Mouse (Mus musculus) small intestine, adult 2 months (tissue): Measurements from ENCODE around the gene Atg2a. TPM values are rescaled to one million over a fixed set of nuclear protein-coding genes. Genes with fewer than 3 reads are reported as not detected.

Experiments used
- H3K27ac ChIP-seq: fragments of 200-500 bp; 2 replicates; pipeline ENCODE4 v1.5.1; 2012; ENCODE audit warnings: low read depth, low read length, control low read depth, inconsistent platforms; ENCODE audit not compliant: insufficient read depth
- H3K27me3 ChIP-seq: fragments of 200-500 bp; 2 replicates; pipeline ENCODE4 v1.6.1; 2012; ENCODE audit warnings: mild to moderate bottlenecking, moderate library complexity, low read length, inconsistent platforms; ENCODE audit not compliant: control insufficient read depth, insufficient read depth
- H3K36me3 ChIP-seq: fragments of 200-500 bp; 2 replicates; pipeline ENCODE4 v1.6.1; 2012; ENCODE audit warnings: mild to moderate bottlenecking, low read length, control low read depth, inconsistent platforms; ENCODE audit not compliant: control insufficient read depth, insufficient read depth
- H3K4me1 ChIP-seq: fragments of 200-500 bp; 2 replicates; pipeline ENCODE4 v1.6.1; 2012; ENCODE audit warnings: low read length, inconsistent platforms, mixed read lengths; ENCODE audit not compliant: control insufficient read depth, insufficient read depth, insufficient read length
- H3K4me3 ChIP-seq: fragments of 200-500 bp; 2 replicates; pipeline ENCODE4 v1.5.1; 2012; ENCODE audit warnings: low read depth, mild to moderate bottlenecking, control low read depth, inconsistent platforms, low read length, moderate library complexity
- CTCF ChIP-seq: fragments of 200-500 bp; IDR thresholded peaks from 2 replicates; pipeline ENCODE4 v1.5.1; 2012; ENCODE audit warnings: low read depth, mild to moderate bottlenecking, control low read depth, inconsistent platforms, low read length, moderate library complexity, mixed read lengths; ENCODE audit not compliant: insufficient replicate concordance, insufficient read length; ENCODE audit errors: extremely low read depth
- POLR2A ChIP-seq: fragments of 200-500 bp; IDR thresholded peaks from 2 replicates; pipeline ENCODE4 v1.6.1; 2012; ENCODE audit warnings: low read depth, mild to moderate bottlenecking, control low read depth, inconsistent platforms, low read length, moderate library complexity
- WGBS: fragments of 180-500 bp; shearing (Covaris S2); methylation state at CpG from one replicate; pipeline ENCODE4 v1.1.7; 2018; 5-methylcytosine and 5-hydroxymethylcytosine counted together
- polyA plus RNA-seq: library from polyadenylated mRNA; depleted of rRNA; stranded (reverse); fragments of >200 nt; gene quantifications from 2 replicates; pipeline ENCODE4 v1.2.3, GENCODE M21; 2012

Gene Atg2a
- polyA plus RNA-seq, 1 experiment, result 68.8 TPM

DNA sequence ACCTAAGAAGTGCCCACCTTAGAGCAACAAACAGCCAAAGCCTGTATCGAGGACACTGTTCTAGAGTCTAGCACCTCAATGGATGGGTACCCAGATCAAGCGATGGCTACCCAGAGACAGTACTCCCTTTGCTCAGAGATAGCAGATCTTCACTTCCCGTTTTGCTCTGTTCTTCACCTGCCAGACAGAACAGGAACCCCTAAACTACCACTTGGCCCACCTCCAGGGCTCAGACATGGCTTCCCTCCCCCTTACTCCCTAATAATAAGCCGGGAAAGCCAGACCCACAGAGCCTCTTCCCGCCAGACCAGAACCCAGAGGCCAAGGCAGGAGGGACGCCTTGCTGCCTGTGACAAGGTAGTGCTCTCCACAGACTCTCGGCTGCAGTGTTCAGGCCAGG is 4.6 kb upstream of the Atg2a start:
- WGBS, result 78% methylated on average over 7 of the region's 7 CpGs

DNA sequence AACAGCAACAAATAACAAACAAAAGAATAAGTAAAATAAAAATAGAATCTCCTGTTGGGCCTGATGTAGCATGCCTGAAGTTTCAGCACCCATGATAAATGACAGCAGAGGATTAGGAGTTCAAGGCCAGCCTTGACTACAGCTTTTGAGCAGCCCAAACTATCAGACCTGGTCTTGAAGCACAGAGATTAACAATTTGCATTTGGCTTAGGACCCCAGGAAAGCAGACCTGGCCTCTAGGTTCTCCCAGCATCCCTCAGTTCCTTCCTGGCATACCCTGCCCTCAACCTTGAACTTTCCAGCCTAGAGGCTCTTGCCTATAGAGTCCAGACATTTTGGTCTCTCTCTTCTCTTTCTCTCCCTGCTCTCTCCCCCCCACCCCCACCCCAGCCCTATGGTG is 2.7 kb upstream of the Atg2a start:
- no peaks in the 10 kb centered on the region for H3K36me3 ChIP-seq
- H3K4me3 ChIP-seq, result no peak overlapping the region
- TF ChIP-seq CTCF (no peak), POLR2A (no peak)
- no peak overlapping the region for H3K27ac ChIP-seq
- H3K4me1 ChIP-seq, result peaks cover 24% of the 10 kb centered on the region
- no peaks in the 10 kb centered on the region for H3K27me3 ChIP-seq

More for the DNA sequence above, 4.6 kb upstream of the Atg2a start:
- peaks cover 19% of the 10 kb centered on the region for H3K4me1 ChIP-seq
- H3K27me3 ChIP-seq, result no peaks in the 10 kb centered on the region
- H3K36me3 ChIP-seq, result peaks cover 9% of the 10 kb centered on the region; the same call in 1 of the 2 replicates
- H3K4me3 ChIP-seq, result no peak overlapping the region
- no peak overlapping the region for H3K27ac ChIP-seq
- TF ChIP-seq CTCF (no peak), POLR2A (no peak)

GRCm38 (mm10) chr19:6240136-6240535 is 1.3 kb upstream of the Atg2a start:
- 19% methylated on average over 1 of the region's 1 CpGs for WGBS
- TF ChIP-seq CTCF (no peak), POLR2A (no peak)
- Histone ChIP-seq H3K4me1 (peaks cover 14% of the 10 kb centered on the region), H3K4me3 (no peak overlapping the region), H3K27ac (peak overlapping the region; percentile 22; the same call in 1 of the 2 replicates), H3K36me3 (peaks cover 8% of the 10 kb centered on the region), H3K27me3 (no peaks in the 10 kb centered on the region)

- 0 out of 2 replicates have a peak overlapping the region, but pooled peaks have one; percentile 16 for H3K27ac ChIP-seq
- H3K4me1 ChIP-seq, result peaks cover 13% of the 10 kb centered on the region
- TF ChIP-seq POLR2A (no peak), CTCF (no peak)
- H3K27me3 ChIP-seq, result no peaks in the 10 kb centered on the region
- no peak overlapping the region for H3K4me3 ChIP-seq
- peaks cover 11% of the 10 kb centered on the region for H3K36me3 ChIP-seq
- 31% methylated on average over 5 of the region's 5 CpGs for WGBS
Measured at GRCm38 (mm10) chr19:6240725-6241124, 743 bp upstream of the Atg2a start.

GRCm38 (mm10) chr19:6242281-6242680 is 813 bp downstream of the Atg2a start:
- H3K27me3 ChIP-seq, result no peaks in the 10 kb centered on the region
- peak overlapping the region; percentile 78; the same call in 1 of the 2 replicates for H3K27ac ChIP-seq
- TF ChIP-seq CTCF (no peak), POLR2A (peak; percentile 28; the same call in 1 of the 2 replicates)
- peaks cover 24% of the 10 kb centered on the region for H3K36me3 ChIP-seq
- H3K4me1 ChIP-seq, result peaks cover 8% of the 10 kb centered on the region; the same call in 1 of the 2 replicates
- WGBS, result 0% methylated on average over 4 of the region's 4 CpGs
- H3K4me3 ChIP-seq, result peak overlapping the region; percentile 91

- Histone ChIP-seq H3K27me3 (no peaks in the 10 kb centered on the region), H3K27ac (no peak overlapping the region), H3K4me3 (no peak overlapping the region), H3K4me1 (peaks cover 8% of the 10 kb centered on the region; the same call in 1 of the 2 replicates), H3K36me3 (peaks cover 33% of the 10 kb centered on the region)
- WGBS, result 60% methylated on average over 5 of the region's 5 CpGs
- TF ChIP-seq CTCF, result no peak
- no peak for TF ChIP-seq POLR2A
Measured at GRCm38 (mm10) chr19:6243226-6243625, 1.8 kb downstream of the Atg2a start.

DNA sequence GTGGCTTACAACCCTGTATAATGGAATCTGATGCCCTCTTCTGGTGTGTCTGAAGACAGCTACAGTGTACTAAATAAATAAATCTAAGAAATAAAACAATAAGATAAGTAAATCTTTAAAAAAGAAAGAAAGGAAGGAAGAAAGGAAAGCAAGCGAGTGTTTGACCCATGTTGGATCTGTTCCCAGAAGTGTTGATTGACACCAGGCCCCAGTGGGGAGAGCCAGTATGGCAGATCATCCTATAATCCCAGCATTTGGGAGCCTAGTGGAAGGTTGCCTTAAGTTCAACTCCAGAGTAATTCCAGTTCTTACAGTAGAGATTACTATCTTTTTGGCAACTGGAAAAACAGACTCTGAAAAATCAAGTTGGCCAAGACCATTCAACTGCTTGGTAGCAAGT is 4.3 kb downstream of the Atg2a start:
- peaks cover 48% of the 10 kb centered on the region for H3K36me3 ChIP-seq
- H3K27ac ChIP-seq, result no peak overlapping the region

More for the DNA sequence above, 4.3 kb downstream of the Atg2a start:
- Histone ChIP-seq H3K4me1 (peaks cover 5% of the 10 kb centered on the region; the same call in 1 of the 2 replicates), H3K4me3 (no peak overlapping the region), H3K27me3 (no peaks in the 10 kb centered on the region)
- no peak for TF ChIP-seq CTCF
- no peak for TF ChIP-seq POLR2A
- 49% methylated on average over 1 of the region's 1 CpGs for WGBS
